Mouse (Mus musculus): ENCODE measurements around the gene Zfand6. TPM values are rescaled to one million over a fixed set of nuclear protein-coding genes. Genes with fewer than 3 reads are reported as not detected.

The Zfand6 gene
- polyA plus RNA-seq, 1 experiment from 2014 or later = 162 TPM

DNA sequence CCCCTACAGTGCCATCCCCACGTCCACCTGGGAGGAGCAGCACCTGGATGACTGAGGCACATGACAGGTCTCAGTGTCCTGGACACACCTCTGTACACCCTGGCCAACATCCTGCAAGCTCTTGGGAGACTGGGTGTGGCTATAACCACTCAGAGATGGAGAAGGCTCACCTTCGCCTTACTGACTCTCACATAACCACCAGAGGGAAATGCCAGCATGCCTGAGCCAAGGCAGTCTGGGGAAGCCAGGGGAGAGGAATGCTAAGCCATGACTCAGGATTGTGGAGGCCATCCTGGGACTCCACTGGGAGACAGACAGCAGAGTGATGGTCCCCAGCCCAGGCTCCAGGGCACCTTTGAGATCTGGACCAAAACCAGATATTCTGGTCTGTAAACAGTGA lies 112.7 kb downstream of the Zfand6 start:
- WGBS = 79% methylated on average over 2 of the region's 2 CpGs
- Histone ChIP-seq H3K9me3 (replicated peaks) (no peaks in the 10 kb centered on the region), H3K4me3 (no peak overlapping the region), H3K27me3 (ENCODE audit: low read depth, poor library complexity, severe bottlenecking) (no peaks in the 10 kb centered on the region), H3K27ac (replicated peaks) (no peak overlapping the region), H3K36me3 (no peaks in the 10 kb centered on the region), H3K4me1 (no peaks in the 10 kb centered on the region)
- DNase-seq (ENCODE audit: low spot score) = no peak

DNA sequence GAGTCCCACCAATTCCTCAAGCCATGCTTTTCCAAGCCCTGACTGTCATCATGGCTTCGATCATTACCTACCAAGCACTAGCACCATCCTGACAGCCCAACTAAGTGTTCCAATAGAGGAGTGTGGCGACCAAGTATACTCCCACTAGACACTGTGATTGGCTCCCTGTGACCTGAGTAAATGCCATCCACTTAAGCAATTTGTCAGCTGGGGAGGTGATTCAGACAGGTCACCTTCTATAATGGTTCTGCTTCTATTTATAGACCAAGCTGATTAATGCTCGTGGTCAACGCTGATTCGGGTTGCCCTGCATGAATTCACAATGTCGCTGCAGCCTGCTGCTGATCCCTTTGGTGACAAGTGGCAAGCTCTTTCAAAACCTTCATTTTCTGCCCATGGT lies 123.6 kb downstream of the Zfand6 start:
- H3K27ac ChIP-seq (replicated peaks) = no peak overlapping the region
- 83% methylated on average over 6 of the region's 6 CpGs for WGBS
- no peaks in the 10 kb centered on the region for H3K27me3 ChIP-seq (ENCODE audit: low read depth, poor library complexity, severe bottlenecking)
- no peak overlapping the region for H3K4me3 ChIP-seq
- H3K4me1 ChIP-seq = no peaks in the 10 kb centered on the region
- H3K36me3 ChIP-seq = no peaks in the 10 kb centered on the region
- DNase-seq (ENCODE audit: low spot score) = no peak
- no peaks in the 10 kb centered on the region for H3K9me3 ChIP-seq (replicated peaks)

DNA sequence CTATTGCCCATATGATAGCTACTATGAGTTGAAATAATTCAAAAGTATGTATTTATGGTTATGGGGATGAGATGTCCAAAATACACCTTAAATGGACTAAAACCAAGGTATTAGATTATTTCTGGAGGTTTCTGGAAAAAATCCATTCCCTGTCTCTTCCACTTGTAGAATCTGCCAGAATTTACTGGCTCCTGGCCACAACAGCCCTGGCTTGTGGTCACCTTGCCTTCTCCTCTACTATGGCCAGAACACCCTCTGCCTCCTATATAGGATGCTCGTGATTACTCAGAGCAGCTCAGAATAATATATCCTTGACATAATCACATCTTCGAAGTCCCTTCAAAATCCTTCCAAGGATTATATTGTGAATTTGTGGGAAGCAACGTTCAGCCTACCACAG lies 125.5 kb downstream of the Zfand6 start:
- Histone ChIP-seq H3K36me3 (no peaks in the 10 kb centered on the region), H3K4me3 (no peak overlapping the region), H3K4me1 (no peaks in the 10 kb centered on the region), H3K9me3 (replicated peaks) (no peaks in the 10 kb centered on the region), H3K27ac (replicated peaks) (no peak overlapping the region), H3K27me3 (ENCODE audit: low read depth, poor library complexity, severe bottlenecking) (no peaks in the 10 kb centered on the region)
- DNase-seq (ENCODE audit: low spot score) = no peak
- WGBS = 84% methylated on average over 3 of the region's 3 CpGs

Other genes starting within 250 kb of the Zfand6 start
- gene Gm2115, start 161.0 kb downstream of the Zfand6 start, polyA plus RNA-seq (2016; fragmentation: Nextera tagmentation; extraction: Ambion mirVana) = 0.26 and 0.30 TPM in 2 replicates
- gene Fah, start 83.2 kb downstream of the Zfand6 start, polyA plus RNA-seq (2016; fragmentation: Nextera tagmentation; extraction: Ambion mirVana) = 3.8 and 4.8 TPM in 2 replicates
- not detected in 2 replicates for gene Olfr291, start 163.6 kb upstream of the Zfand6 start, polyA plus RNA-seq (2016; fragmentation: Nextera tagmentation; extraction: Ambion mirVana)

Data from midbrain, embryonic 10.5 days (tissue).